Mouse (Mus musculus): Measurements from ENCODE around the gene Itga7.

DNA sequence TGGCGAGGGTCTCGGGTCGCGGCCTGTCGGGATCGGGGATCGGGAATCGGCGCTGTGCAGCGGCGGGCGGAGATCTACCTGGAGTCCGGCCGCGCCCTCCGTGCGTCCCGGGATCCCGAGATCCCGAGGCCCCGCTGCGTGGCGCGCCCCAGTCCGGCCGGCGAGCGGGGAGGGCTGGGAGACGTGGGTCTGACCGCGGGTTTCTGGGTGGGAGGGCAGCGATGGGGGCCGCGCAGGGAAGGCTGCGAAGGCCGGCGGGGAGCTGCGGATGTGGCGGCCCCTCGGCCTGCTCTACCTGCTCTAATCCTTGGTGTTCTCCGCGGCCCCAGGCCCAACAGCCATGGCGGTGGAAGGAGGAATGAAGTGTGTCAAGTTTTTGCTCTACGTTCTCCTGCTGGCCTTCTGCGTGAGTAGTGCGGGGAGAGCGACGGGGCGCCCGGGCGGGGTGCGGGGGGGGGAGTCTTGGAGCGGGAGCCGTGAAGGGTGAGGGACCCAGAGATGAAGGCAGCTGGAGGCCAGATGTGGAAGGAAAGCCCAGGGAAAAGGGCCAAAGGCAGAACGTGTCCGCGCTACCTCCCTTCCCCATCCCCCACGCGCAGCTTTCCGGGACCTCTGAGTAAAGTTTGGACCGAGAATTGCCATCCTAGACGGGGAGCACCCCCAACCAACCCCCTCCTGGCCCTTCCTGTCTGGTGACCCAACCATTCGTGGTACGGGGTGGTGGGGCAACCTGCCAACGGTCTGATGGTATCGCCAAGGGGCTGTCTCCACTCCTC is 23.4 kb upstream of the Itga7 start:
- TF ChIP-seq CTCF (IDR thresholded peaks at IDR 0.05; ENCODE audit: borderline replicate concordance, insufficient read depth, low read depth, low read length) (no peak), POLR2A (IDR thresholded peaks at IDR 0.05; ENCODE audit: borderline replicate concordance, insufficient read depth, low read length) (no peak)
